Mouse (Mus musculus): ENCODE results near the gene Zfp983.

- TF ChIP-seq CTCF (conservative IDR thresholded peaks at IDR 0.05 in 1 of 2, IDR thresholded peaks at IDR 0.05 in 1 of 2; ENCODE audit: low read depth in 2 of 2, low read length in 2 of 2) (no peak), USF1 (IDR thresholded peaks at IDR 0.05; ENCODE audit: low read depth, low read length) (no peak), MEF2A (IDR thresholded peaks at IDR 0.05; ENCODE audit: borderline replicate concordance, low read depth, low read length) (no peak), TCF12 (IDR thresholded peaks at IDR 0.05; ENCODE audit: low read depth, low read length) (no peak), EP300 (IDR thresholded peaks at IDR 0.05; ENCODE audit: low read length) (no peak), MAZ (IDR thresholded peaks at IDR 0.05; ENCODE audit: low read depth, low read length) (no peak), UBTF (IDR thresholded peaks at IDR 0.05; ENCODE audit: low read depth, low read length) (no peak)
Observed at GRCm38 (mm10) chr17:21693342-21693741, 42.9 kb downstream of the Zfp983 start.

Measured in CH12.LX (cell line).